Mouse (Mus musculus): ENCODE measurements around the gene Lsm12.
A peak's percentile ranks its signal among the peaks of the same experiment; 100 is the strongest.

The Lsm12 gene

DNA sequence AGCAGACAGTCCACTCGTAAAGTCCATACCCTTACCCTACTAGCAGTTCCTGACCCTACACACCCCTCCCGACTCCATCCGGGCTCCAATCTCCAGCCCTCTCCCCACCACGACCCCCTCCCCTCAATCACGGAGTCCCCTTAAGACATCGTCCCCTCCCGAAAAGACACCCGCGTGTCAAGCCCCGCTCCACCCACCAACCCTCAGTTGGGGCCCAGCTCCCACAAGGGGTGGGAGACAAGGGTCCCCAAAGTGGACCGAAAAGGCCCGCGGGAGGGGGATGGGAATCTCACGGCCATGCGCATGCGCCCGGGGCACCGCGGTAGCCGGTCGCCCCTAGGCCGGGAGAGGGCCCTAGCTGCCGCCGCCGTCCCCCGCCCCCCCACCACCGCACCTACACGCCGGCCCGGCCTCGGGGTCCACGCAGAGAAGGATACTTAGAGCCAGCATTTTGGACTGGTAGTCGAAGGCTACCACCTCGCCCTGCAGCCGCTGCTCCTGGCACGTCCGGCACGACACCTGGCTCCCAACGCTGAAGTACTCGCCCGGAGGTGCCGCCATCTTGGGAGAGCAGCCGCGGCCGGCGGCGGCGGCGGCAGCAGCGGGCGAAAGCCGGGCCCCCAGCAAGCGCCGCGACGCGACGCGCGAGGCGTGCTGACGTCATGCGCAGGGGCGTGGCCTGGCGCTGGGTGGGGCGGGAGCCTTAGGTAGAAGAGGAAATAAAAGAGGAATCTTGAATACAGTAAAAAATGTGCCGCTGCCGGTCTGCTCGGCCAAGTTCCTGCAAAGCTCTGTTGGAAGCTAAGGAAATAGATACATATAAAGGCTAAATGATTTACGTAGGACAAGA is at the start of gene Lsm12:
Gene Lsm12 (minus strand): TSS at position 651 of the 850 bp plus-strand sequence.
- peak; percentile 77 for ATAC-seq (ENCODE audit: low TSS enrichment)

DNA sequence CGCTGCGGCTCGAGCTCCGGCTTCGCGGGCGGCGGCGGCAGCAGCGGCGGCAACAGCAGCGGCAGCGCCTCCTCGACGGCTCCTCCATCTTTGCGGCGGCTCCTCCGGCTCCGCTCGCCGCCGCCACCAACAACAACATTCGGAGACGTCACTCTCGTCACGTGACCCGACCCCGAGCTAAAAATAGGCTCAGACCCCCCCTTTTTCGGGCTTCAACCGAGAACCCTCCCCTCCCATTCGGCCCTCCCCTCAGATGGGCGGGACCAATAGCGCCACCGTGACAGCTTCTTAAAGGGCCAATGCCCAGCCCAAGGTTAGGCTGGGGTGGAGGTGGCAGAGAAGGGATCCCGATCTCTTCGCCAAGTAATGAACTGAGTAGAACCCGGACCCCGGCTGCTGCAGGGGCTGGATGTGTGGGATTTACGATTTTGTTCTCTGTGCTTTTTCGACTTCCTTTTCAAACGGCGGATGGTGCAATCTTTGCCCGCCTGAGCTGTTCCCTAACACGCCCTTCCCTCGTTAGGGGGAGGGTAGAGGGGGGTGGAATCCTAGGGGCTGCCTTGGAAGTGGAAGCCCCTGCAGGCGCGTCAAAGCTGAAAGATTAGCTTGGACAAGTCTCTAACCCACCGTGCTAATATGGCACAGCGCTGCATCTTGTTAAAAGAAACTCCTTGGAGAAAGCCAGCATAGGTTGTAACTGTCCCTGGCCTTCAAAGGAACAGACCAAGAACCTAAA is 45.1 kb upstream of the Lsm12 start, which contains the start of gene Hdac5:
Gene Hdac5 (minus strand): TSS at position 161 of the 736 bp plus-strand sequence.
- peak; percentile 76 for ATAC-seq (ENCODE audit: low TSS enrichment)

DNA sequence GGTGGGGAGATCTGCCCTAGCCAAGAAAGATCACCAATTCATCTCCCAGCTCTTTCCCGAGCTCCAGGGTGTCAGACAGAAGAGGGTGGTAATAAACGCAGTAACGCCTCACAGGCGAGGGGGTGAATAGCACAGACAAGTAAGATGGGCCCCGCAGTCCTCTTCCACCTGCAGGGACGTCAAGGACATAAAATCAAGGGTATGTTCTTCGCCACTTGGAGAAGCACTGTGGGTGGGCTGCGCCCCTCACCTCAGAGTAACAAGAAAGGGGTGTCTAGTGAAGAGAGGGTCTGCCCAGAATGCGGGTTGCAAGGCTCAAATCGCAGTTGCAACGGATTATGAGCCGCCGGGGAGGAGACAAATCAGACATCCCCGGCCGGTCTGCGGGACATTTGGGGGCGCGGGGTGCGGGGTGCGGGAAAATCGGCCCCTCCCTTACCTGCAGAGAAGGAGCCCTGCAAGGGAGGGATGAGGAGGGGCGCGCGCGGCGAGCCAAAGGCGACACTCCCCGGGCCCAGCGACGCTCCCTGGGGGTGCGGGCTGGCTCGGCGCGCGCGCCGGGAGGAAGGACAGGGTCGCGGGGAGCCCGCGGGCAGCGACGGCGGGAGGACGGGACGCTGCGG is 44.3 kb upstream of the Lsm12 start:
- ATAC-seq (ENCODE audit: low TSS enrichment): no peak

DNA sequence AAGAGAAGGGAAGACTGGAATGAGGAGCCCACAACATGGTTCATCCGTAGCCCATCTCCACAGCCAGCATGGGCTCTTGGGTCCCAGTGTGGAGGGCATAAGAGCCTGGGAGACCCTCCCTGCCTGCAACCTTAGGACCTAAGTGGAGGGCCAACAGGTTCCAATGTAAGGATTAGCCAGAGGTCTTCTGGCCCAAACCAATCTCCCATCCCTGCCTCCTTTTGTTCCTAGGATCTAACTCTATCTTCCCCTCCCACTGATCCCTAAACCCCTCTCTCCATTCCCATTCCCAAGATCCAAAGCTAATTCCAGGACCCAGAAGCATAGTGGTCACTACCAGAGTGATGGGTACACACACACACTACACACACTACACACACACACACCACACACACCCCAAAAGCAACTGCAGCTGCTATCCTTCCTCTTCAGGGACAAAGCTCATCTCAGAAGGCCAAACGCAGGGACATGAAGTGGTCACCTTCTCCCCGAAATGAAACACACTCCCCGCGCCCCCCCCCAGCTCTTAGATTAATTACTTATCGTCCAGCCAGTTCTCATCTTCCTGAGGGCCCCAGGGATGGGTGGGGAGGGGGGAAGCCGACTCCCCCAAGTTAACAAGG is 43.7 kb upstream of the Lsm12 start:
- ATAC-seq (ENCODE audit: low TSS enrichment): no peak

DNA sequence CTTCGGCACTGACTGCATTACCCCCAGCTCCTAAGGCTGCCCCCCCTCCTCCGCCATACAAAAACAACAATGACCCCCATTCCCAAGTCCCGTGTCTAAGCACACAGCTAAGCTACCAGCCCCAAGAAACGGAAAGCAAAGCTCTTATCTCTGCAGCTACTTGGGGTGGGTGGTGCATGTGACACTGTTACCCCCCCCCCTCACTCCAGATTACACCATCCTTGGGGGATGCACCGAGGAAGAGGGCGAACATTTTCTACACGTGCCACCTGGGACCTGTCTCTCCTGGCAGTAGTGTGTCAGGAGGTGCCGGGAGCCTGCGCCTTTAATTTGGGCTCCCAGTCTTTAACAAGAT is 43.1 kb upstream of the Lsm12 start:
- no peak for ATAC-seq (ENCODE audit: low TSS enrichment)

DNA sequence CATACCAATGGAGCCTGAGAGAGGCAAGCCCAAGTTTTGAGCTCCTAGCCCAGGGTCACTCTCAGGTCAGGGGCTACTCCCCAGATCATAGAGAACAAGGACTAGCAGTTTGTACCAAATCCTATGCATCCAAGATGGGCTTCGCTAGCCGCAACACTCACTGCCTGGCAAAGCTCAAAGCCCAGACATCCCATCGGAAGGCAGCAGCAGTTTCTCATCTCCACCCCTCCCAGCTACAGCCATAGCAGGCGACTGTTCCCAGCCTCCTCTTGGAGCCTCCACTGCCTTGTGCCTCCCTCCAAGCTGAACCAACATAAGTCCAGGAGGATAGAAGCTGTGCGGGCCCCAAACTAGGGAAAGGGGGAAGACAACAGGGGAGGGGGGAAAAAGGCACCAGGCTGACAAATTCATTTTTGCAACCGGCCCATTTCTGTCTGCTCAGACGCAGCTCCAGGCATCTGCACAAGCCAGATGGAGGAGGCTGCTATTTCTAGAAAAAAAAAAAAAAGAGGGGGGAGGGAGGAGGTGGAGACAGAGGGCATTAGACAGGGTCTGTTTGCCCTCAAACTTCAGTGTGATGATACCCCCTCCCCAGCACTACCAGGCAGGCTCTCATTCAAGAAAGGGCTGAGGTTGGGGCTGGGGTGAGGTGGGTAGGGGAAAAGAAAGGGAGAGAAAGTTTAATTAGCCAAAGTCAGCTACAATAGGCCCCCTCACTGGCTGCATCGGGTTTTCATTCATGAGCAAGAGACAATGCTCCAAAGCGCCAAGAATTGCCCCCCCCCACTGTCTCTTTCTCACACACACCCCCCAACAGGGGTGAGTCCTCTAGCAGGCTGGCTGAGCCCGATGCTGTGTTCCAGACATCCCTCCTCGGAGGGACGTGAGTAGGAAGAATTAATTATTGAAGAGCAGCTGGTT is 42.4 kb upstream of the Lsm12 start:
- ATAC-seq (ENCODE audit: low TSS enrichment): peak; percentile 11; the same call in 1 of the 2 replicates

DNA sequence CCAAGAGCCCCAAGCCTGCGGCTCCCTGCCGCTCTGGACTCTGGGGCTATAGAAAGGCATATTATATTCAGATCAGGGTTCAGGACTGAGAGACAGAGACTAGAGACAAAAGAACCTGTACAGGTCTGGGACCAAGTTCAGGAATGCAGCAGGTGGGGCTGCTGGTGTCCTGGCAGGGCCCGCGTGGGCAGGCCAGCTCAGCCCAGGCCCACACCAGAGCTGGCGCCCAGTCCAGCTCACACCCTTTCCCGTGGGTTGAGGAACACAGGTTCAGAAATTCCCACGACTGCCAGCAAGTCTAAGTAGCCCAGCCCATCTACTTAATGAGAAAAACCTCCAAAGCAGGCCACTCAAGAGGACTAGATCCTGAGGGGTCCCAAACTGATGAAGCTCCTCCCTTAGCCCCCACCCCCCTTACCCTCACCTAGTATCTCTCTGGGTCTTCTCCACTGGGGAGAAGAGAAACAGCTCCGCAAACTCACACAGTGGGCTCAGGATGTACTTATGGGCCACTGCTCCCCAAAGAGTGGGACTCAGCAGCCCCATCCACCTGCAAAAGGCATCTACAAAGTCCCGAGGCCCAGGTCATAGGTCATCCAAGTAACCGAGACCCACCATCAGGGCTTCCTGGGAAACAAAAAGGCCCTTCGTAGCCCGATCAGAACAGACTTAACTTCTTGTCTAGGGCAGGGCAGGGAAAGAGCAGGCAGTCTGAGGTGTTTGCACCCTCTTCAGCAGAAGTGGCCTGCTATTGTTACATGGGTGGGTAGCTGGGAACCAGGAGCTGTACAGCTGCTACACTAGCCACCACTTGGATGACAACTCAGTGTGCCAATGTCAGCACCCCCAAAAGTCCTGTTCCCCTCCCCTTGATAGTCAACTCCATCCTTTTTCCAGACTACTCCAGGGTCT is 41.2 kb upstream of the Lsm12 start:
- ATAC-seq (ENCODE audit: low TSS enrichment): no peak

DNA sequence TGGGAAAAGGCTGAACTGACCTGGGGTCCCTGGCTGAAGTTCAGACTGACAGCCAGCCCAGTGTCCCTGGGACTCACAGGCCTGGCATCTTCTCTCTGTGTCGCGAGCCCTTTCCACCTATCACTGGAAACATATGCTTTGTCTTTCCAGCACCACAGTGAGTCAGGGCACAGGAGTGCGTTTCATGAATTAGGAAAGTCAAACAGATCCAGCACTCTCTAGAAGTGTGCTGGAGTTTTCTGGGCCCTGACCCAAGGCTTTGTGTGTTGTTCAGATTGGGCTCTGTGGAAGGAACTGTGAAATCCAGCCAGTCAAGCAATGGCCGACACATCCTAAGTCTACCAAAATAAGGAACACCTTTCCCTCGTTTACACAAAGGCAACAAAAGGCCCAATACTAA is 40.1 kb upstream of the Lsm12 start:
- no peak for ATAC-seq (ENCODE audit: low TSS enrichment)

DNA sequence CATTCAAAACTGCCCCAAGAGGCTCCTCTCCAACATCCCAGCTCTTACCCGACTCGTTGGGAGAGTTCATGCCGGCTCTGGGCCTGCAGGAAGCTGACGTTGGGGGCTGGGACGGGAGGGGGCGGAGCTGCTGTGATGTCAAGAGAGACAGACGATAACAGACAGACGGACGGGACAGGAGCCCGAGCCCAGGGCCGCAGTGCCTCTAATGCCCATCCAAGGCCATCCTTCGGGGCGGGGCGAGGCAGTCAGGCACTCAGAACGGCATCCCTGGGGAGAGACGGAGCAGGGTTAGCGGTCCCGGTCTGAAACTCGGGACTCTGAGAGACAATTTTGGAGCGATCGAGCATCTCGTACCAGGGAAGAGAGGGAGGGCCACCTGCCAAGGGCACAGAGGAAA is 39.6 kb upstream of the Lsm12 start:
- ATAC-seq (ENCODE audit: low TSS enrichment): no peak

DNA sequence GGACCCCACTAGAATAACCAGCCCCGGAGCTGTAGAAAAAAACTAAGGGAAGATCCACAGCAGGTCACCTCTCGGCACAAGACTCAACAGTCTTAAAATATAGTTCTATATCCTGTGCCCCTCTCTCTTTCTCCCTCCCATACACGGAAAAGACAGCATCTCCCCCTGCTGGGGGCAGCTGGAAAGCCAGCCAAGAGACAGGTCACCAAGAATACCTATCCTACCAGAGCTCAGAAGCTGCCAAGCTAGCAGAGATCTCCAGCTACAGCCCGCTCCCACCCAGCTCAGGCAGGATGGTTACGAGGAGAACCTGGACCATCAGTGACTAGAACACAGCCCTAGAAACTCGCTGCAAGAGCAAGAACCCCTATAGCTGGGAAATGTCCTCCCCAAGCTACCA is 38.1 kb upstream of the Lsm12 start:
- ATAC-seq (ENCODE audit: low TSS enrichment): no peak

DNA sequence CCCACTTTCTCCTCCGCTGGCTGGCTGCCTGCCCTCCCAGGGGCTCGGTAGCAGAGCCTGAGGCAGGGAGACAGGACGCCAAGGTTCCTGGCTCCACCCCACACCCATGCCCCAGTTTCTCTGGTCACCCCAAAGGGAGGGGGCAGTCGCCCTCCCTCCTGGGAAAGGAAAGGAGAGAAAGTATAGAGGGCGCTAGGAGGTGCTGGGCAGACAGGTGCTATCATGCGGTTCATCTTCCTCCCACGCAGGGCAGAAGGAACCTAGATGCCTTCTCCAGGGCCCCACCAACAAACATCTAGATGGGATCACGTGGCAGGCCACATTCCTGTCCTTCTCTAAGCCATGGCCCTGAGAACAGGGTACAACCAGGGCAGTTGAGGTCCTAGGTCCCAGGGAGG is 36.9 kb upstream of the Lsm12 start:
- no peak for ATAC-seq (ENCODE audit: low TSS enrichment)

DNA sequence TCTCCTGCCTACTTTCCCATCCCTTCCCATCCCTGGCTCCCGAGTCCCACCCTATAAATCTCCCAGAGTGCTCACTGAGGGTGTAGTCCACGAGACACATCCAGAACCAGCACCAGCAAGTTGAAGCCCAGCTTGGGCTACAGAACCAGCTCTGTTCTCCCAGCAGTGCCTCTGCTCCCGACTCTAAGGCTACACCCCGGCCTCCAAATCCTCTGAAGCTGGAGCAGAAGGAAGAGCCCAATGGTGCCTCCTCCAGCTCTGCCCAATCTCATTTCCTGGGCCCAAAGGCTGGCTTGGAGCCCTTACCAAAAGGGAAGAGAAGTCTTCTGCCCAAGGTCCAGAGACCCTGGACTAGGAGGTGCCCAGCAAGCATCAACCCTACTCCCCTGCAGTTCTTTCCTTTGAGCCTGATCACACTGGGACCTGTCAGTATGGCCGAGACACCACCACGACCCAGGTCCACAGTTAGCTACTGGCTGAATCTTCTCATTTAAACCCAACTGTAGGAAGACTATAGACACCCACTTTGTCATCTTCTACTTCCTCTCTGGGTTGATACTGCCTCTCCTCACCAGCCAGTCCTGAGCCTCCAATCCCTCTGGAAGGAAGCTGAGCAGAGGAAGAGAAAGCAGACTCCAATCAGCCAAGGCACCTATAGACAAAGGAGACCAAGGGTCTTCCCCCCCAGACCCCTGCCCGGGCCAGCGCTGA is 36.3 kb upstream of the Lsm12 start:
- ATAC-seq (ENCODE audit: low TSS enrichment): no peak

DNA sequence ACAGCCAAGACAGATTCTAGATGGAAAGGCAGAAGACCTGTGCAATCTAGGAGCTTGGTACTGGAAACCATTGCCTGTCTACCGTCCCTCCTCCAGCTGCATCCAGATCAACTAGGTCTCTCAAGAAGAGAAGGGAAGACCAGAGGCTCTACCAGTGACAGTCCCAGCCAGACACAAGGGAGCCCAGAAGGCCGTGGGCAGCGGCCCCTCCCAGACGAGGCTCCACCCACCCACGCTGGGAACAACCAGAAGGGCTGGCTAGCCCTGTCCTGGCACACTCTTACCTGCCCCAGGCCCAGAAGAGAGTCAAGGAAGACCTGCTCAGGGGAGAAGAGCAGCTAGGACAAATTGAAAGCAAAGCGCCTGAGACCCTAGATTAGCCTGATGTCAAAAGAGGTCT is 35.4 kb upstream of the Lsm12 start:
- ATAC-seq (ENCODE audit: low TSS enrichment): no peak

DNA sequence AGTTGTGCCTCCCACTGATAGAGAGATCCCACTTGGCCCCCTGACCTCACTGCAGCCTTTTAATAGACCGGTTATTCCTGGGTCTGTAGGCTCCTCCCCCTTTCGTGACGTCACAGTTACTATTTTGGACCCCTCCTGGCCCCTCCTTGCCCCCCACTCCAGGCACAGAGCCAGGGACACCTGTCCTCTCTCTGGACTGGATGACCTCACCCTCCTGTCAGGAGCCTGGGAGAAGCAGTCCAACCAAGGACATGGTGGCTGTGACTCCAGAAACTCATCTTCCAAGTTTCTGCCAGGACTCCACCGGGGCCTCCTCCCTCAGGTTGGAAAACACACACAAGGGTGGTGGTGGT is 34.9 kb upstream of the Lsm12 start:
- ATAC-seq (ENCODE audit: low TSS enrichment): no peak

DNA sequence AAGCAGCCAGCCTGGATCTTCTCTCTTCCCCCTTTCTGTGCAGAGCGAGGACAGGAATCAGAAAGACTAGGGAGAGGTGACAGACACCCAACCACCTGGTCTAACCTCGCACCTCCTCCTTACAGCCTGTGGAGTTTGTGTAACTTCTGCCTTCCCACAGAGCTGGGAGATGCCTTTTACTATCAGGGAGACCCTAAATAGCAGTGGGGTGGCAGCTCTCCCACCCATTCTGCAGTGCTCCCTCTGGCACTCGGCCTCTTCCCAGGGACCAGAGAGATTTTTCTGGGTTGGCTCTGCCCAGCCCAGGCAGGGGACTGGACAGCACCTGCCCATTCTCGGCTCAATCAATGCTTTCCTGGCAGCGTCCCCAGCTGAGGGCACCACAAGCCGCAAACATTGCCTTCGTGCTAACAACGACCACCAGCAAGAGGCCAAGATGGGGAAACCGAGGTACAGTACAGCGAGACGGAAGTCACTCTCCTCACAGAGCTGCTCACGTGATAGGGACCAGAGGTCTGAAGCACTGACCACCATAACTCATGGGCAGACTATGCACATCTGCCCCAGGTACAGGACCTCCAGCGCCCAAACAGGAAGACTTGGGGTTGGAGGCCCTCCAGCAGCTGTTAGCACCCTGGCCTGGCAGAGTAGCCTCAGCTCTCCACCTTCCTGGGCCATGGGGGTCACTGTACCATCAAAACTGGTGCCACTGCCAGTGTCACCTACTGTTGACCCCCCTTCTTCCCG is 34.3 kb upstream of the Lsm12 start:
- peak; percentile 14; the same call in 1 of the 2 replicates for ATAC-seq (ENCODE audit: low TSS enrichment)

DNA sequence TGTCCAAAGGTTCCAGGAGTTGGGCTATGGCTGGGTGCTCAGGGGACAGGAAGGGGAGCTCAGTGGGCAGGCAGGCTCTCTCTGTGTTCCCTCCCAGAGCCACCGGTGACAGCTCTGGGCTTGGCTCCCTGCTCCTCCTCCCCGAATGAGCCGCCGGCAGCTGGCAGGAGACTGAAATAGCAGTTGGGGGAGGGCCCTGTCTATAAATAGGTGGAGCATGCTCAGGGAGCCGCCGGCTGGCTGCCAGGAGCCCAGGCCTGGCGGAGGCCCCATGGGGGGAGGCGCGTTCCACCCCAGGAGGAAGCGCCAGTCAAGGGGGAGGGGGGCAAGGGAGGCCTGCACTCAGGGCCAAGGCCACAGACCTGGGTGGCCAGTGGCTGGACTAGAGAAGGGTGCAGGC is 33.7 kb upstream of the Lsm12 start:
- ATAC-seq (ENCODE audit: low TSS enrichment): peak; percentile 71

DNA sequence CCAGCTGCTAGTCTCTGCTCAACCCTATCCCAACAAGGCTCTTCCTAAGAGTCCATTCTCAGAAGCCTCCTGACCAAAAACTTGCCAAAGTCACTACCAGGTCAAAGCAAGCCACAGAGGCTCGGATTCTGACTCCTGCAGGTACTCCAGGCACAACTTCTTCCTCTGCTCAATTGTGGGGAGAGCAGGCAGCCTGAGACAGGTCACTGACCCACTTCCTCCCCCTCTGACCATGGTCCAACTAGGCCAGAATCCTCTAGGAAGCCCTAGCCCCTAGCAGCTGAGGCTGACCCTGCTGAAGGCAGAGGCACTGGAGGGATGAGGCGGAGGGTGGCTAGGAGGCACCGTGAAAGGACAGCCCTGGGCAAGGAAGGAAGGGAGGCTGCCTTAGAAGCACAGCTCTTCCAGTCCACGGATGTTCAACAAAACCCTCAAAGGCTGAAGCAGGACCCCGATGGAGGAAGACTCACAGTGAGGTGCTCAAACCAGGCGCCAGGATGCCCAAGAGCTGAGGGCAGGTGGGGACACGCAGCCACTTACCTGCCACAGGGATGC is 32.9 kb upstream of the Lsm12 start:
- ATAC-seq (ENCODE audit: low TSS enrichment): no peak

DNA sequence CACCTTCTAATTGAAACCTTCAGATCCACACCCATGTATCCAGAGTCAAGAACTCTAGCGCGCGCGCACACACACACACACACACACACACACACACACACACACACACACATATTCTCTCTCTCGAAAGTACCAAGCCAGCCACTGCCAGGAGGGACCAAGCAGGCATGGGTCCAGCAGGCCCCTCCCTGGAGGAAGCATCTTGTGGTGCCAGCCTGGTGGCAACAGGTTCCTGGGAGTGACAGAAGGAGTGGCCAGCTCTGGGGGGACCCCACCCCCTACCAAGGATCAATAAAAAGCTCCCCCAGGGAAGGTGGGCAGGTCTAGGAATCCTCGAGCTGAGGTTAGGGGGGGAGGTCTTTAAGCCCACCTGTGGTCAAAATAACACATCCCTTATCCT is 32.3 kb upstream of the Lsm12 start:
- no peak for ATAC-seq (ENCODE audit: low TSS enrichment)

DNA sequence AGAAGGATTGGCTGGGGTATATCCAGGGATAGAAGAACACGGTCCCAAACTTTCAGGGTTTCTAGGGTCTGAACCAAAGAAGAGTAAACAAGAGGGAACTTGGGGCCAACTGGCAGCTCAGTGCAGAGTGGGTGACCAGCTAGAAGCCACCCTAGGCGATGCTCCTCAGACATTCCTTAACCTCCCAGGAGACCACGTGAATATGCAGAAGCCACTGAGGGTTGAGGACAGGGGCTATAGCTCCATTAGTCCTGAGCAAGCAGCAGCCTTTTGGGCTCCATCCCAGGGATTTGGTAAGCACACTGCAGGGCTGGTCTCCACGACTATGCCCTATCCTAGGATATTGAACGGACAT is 31.8 kb upstream of the Lsm12 start:
- no peak for ATAC-seq (ENCODE audit: low TSS enrichment)
